Comparison of ENCODE assay signal across 8 mouse cellular contexts in the genomic region with DNA sequence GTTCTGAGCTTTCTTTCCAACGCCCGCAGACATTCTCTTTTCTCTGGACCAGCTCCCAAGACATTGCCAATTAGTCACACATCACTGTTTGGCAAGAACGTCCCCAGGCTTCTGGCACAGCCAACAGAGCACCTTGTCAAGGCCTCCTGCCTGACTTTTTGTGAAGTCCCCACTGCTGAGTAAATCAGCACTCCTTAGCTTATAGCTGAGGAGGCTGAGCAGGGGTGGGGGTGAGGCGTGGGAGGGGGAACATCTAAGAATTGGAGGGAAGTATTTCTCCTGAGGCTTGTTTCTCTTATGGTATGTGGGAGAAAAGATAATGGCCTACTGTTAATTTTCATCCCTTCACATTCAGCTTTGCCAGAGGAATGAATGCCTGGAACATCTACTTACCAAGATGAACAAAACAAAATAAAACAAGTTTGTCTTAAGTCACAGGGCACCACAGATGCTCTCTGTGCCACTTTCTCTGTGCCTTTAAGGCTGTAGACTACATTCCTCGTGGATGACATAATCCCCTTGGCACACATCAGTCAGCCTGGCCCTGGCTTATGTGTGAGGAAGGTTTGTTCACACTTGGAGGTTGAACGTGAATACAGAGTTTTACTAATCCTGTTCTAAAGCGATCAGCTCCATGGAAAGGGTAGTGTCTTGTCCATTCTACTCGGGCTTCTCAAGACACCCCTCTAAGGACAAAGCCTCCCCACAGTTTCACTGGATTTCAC.
DNase-seq lines count a peak whose midpoint lies in the region; ATAC-seq lines count a peak whose summit lies in the region.

No protein-coding gene starts in this region.

- peaks cover 9% of the 10 kb centered on the region for H3K4me1 ChIP-seq in forebrain, embryonic 16.5 days (replicated peaks; ENCODE audit: control insufficient read depth, insufficient read depth, low read length)

- 23% methylated on average over 8 of the region's 8 CpGs for WGBS in forebrain, embryonic 16.5 days

- ATAC-seq in forebrain, embryonic 16.5 days, result peak; percentile 90
- no peak for ATAC-seq in CD4-positive, CD25-positive, alpha-beta regulatory T cell, adult 4 months

- no peak overlapping the region for H3K4me2 ChIP-seq in forebrain, embryonic 16.5 days (ENCODE audit: low read length)

- H3K4me3 ChIP-seq in forebrain, embryonic 16.5 days (replicated peaks; ENCODE audit: low read length), result no peak overlapping the region

- no peak overlapping the region for H3K9ac ChIP-seq in forebrain, embryonic 16.5 days (replicated peaks; ENCODE audit: low read depth, low read length)

- H3K27ac ChIP-seq in forebrain, embryonic 16.5 days (ENCODE audit: low read length), result no peak overlapping the region

- no peaks in the 10 kb centered on the region for H3K27me3 ChIP-seq in forebrain, embryonic 16.5 days (replicated peaks; ENCODE audit: control insufficient read depth, insufficient read depth, low read length)

- H3K9me3 ChIP-seq in forebrain, embryonic 16.5 days (ENCODE audit: control insufficient read depth, low read length), result no peaks in the 10 kb centered on the region

- no peaks in the 10 kb centered on the region for H3K36me3 ChIP-seq in forebrain, embryonic 16.5 days (ENCODE audit: control insufficient read depth, insufficient read depth)

- DNase-seq in adrenal gland, adult (ENCODE audit: inconsistent age in 2 of 2, low spot score in 1 of 2), result peak; percentile 54 to 79
- DNase-seq in adrenal gland, postnatal 4 days (ENCODE audit: low spot score in 2 of 2), result no peak
- DNase-seq in adrenal gland, adult 2 months, result peak; percentile 61
- DNase-seq in kidney, postnatal 14 days, result peak; percentile 36
- no peak for DNase-seq in T-cell, adult 2 months (ENCODE audit: low spot score)
- no peak for DNase-seq in left cerebral cortex, adult 8-10 months (ENCODE audit: low spot score in 2 of 2)

Comparison
In these comparisons a context has a peak if more than half of its experiments do, and no peak if none do; other contexts are left out.
1. DNase-seq: peak in adrenal gland, adult (2 of 2), adrenal gland, adult 2 months (single experiment) and kidney, postnatal 14 days (single experiment); none in adrenal gland, postnatal 4 days (0 of 2), T-cell, adult 2 months (single experiment) and left cerebral cortex, adult 8-10 months (0 of 2).